Mouse (Mus musculus) erythroblast, embryonic 14.5 days (primary cell): ENCODE data around the gene Cadps2. TPM values are rescaled to one million over a fixed set of nuclear protein-coding genes. Genes with fewer than 3 reads are reported as not detected.

Source experiments
- H3K27me3 ChIP-seq: 2 replicates; pipeline ENCODE4 v1.6.1; 2012; ENCODE audit warnings: inconsistent platforms; ENCODE audit not compliant: control insufficient read depth
- H3K36me3 ChIP-seq: 2 replicates; pipeline ENCODE4 v1.6.1; 2012; ENCODE audit warnings: mild to moderate bottlenecking, inconsistent platforms; ENCODE audit not compliant: control insufficient read depth
- H3K4me1 ChIP-seq: 2 replicates; pipeline ENCODE4 v1.6.1; 2012; ENCODE audit warnings: inconsistent platforms; ENCODE audit not compliant: control insufficient read depth
- H3K4me3 ChIP-seq: replicated peaks from 2 replicates; pipeline ENCODE3; 2012; ENCODE audit warnings: moderate library complexity, mild to moderate bottlenecking, inconsistent platforms
- H3K9me3 ChIP-seq: 2 replicates; pipeline ENCODE4 v1.6.1; 2012; ENCODE audit warnings: low read length, inconsistent platforms, mixed read lengths; ENCODE audit not compliant: control insufficient read depth
- GATA1 ChIP-seq: IDR thresholded peaks from 2 replicates; pipeline ENCODE4 v1.6.1; 2012; ENCODE audit warnings: low read length, inconsistent platforms, mixed read lengths
- TAL1 ChIP-seq: IDR thresholded peaks from 3 replicates; pipeline ENCODE4 v1.6.1; 2012; ENCODE audit warnings: low read length, inconsistent platforms, mixed read lengths
- polyA plus RNA-seq: library from polyadenylated mRNA; stranded (reverse); fragments of >175 nt; gene quantifications from 2 replicates; pipeline ENCODE4 v1.2.3, GENCODE M21; 2012

Cadps2 gene
- polyA plus RNA-seq, 1 experiment, result not detected

GRCm38 (mm10) chr6:23249053-23249401 is 590.2 kb downstream of the Cadps2 start:
- Histone ChIP-seq H3K9me3 (peaks cover 8% of the 10 kb centered on the region; the same call in 1 of the 2 replicates), H3K4me3 (no peak overlapping the region), H3K4me1 (no peaks in the 10 kb centered on the region), H3K27me3 (peaks cover 97% of the 10 kb centered on the region), H3K36me3 (no peaks in the 10 kb centered on the region)
- no peak for TF ChIP-seq TAL1
- TF ChIP-seq GATA1, result no peak

- H3K4me3 ChIP-seq, result no peak within 1 kb of the TSS
- no peaks in the 10 kb centered on the region for H3K4me1 ChIP-seq
- peaks cover 97% of the 10 kb centered on the region for H3K27me3 ChIP-seq
- H3K9me3 ChIP-seq, result peaks cover 4% of the 10 kb centered on the region; the same call in 1 of the 2 replicates
- no peaks in the 10 kb centered on the region for H3K36me3 ChIP-seq
- TF ChIP-seq TAL1 (no peak), GATA1 (no peak)
Measured at GRCm38 (mm10) chr6:23248313-23249052, 590.7 kb downstream of the Cadps2 start, which contains the start of gene Fezf1. Gene Fezf1 (minus strand): TSS chr6:23248362.

GRCm38 (mm10) chr6:23247512-23248312 is 591.5 kb downstream of the Cadps2 start:
- Histone ChIP-seq H3K36me3 (no peaks in the 10 kb centered on the region), H3K4me1 (no peaks in the 10 kb centered on the region), H3K4me3 (no peak overlapping the region), H3K27me3 (peaks cover 97% of the 10 kb centered on the region), H3K9me3 (peaks cover 4% of the 10 kb centered on the region; the same call in 1 of the 2 replicates)
- TF ChIP-seq GATA1 (no peak), TAL1 (no peak)

GRCm38 (mm10) chr6:23246790-23247511 is 592.3 kb downstream of the Cadps2 start:
- Histone ChIP-seq H3K9me3 (peaks cover 4% of the 10 kb centered on the region; the same call in 1 of the 2 replicates), H3K27me3 (peaks cover 93% of the 10 kb centered on the region), H3K4me3 (no peak overlapping the region), H3K36me3 (no peaks in the 10 kb centered on the region), H3K4me1 (no peaks in the 10 kb centered on the region)
- TF ChIP-seq TAL1 (no peak), GATA1 (no peak)

- Histone ChIP-seq H3K4me1 (no peaks in the 10 kb centered on the region), H3K27me3 (peaks cover 88% of the 10 kb centered on the region), H3K36me3 (no peaks in the 10 kb centered on the region), H3K9me3 (peaks cover 4% of the 10 kb centered on the region; the same call in 1 of the 2 replicates), H3K4me3 (no peak overlapping the region)
- no peak for TF ChIP-seq TAL1
- no peak for TF ChIP-seq GATA1
Measured at GRCm38 (mm10) chr6:23246061-23246789, 593.0 kb downstream of the Cadps2 start.

GRCm38 (mm10) chr6:23245545-23246011 is 593.6 kb downstream of the Cadps2 start:
- TF ChIP-seq TAL1, result no peak
- no peak for TF ChIP-seq GATA1
- Histone ChIP-seq H3K9me3 (peaks cover 4% of the 10 kb centered on the region; the same call in 1 of the 2 replicates), H3K27me3 (peaks cover 87% of the 10 kb centered on the region), H3K4me3 (no peak overlapping the region), H3K36me3 (no peaks in the 10 kb centered on the region), H3K4me1 (no peaks in the 10 kb centered on the region)

- H3K9me3 ChIP-seq, result peaks cover 4% of the 10 kb centered on the region; the same call in 1 of the 2 replicates
- H3K4me1 ChIP-seq, result no peaks in the 10 kb centered on the region
- peaks cover 82% of the 10 kb centered on the region for H3K27me3 ChIP-seq
- TF ChIP-seq GATA1, result no peak
- H3K36me3 ChIP-seq, result no peaks in the 10 kb centered on the region
- H3K4me3 ChIP-seq, result no peak overlapping the region
Measured at GRCm38 (mm10) chr6:23245121-23245520, 594.1 kb downstream of the Cadps2 start.

GRCm38 (mm10) chr6:23243821-23244760 is 595.1 kb downstream of the Cadps2 start:
- Histone ChIP-seq H3K4me3 (no peak overlapping the region), H3K4me1 (no peaks in the 10 kb centered on the region), H3K36me3 (no peaks in the 10 kb centered on the region), H3K27me3 (peaks cover 72% of the 10 kb centered on the region), H3K9me3 (peaks cover 4% of the 10 kb centered on the region; the same call in 1 of the 2 replicates)
- TF ChIP-seq GATA1, result no peak
- TF ChIP-seq TAL1, result no peak

Other genes starting within 250 kb of the Cadps2 start
- not detected in 2 replicates for gene Rnf133, start 189.1 kb downstream of the Cadps2 start, polyA plus RNA-seq
- gene Rnf148, start 184.3 kb downstream of the Cadps2 start, polyA plus RNA-seq, result not detected in 2 replicates
- not detected in 2 replicates for gene Tas2r118, start 130.6 kb upstream of the Cadps2 start, polyA plus RNA-seq